Mouse (Mus musculus): ENCODE data around the gene Kcnab1. TPM values are rescaled to one million over a fixed set of nuclear protein-coding genes. Genes with fewer than 3 reads are reported as not detected.

Kcnab1 gene
- polyA plus RNA-seq, 1 experiment from 2014 or later: 16.8 TPM

GRCm38 (mm10) chr3:65365921-65366710 lies 256.9 kb downstream of the Kcnab1 start:
- no peaks in the 10 kb centered on the region for H3K27me3 ChIP-seq (ENCODE audit: control insufficient read depth, insufficient read depth, low read length)
- H3K9me3 ChIP-seq (ENCODE audit: control insufficient read depth, low read length): no peaks in the 10 kb centered on the region
- no peak overlapping the region for H3K4me2 ChIP-seq (ENCODE audit: low read depth, low read length)
- no peaks in the 10 kb centered on the region for H3K4me1 ChIP-seq (ENCODE audit: control insufficient read depth, insufficient read depth, low read length)
- H3K36me3 ChIP-seq (ENCODE audit: control insufficient read depth, insufficient read depth, low read length): no peaks in the 10 kb centered on the region
- no peak overlapping the region for H3K4me3 ChIP-seq (ENCODE audit: low read depth, low read length)
- H3K9ac ChIP-seq (replicated peaks; ENCODE audit: low read depth, low read length): no peak overlapping the region
- H3K27ac ChIP-seq (ENCODE audit: low read depth, low read length): no peak overlapping the region
- no peak for ATAC-seq (ENCODE audit: low read depth)
- 76% methylated on average over 10 of the region's 10 CpGs for WGBS

DNA sequence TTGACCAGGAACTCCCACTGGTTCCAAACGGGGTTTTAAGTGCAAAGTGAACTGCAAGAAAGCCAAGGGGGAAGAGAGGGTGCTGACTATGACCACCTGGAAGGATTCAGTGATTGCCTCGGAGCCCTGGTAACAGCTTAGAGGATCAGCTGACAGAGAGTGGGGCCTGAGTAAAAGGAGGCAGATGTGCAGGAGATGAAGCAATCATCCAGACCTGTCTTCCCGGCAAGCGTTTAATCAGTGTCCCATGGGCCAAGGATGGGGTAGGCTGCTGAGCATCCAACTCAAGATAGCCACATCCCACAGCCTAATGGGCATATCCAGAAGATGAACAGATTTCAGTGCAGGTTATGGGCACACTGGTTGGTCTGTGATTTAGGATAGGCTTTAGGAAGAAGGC lies 258.8 kb downstream of the Kcnab1 start:
- no peaks in the 10 kb centered on the region for H3K9me3 ChIP-seq (ENCODE audit: control insufficient read depth, low read length)
- no peaks in the 10 kb centered on the region for H3K27me3 ChIP-seq (ENCODE audit: control insufficient read depth, insufficient read depth, low read length)
- H3K4me1 ChIP-seq (ENCODE audit: control insufficient read depth, insufficient read depth, low read length): no peaks in the 10 kb centered on the region
- H3K27ac ChIP-seq (ENCODE audit: low read depth, low read length): no peak overlapping the region
- no peak overlapping the region for H3K4me3 ChIP-seq (ENCODE audit: low read depth, low read length)
- no peak overlapping the region for H3K4me2 ChIP-seq (ENCODE audit: low read depth, low read length)
- WGBS: 67% methylated on average over 4 of the region's 4 CpGs
- 0 out of 2 replicates have a peak overlapping the region, but pooled peaks have one; percentile 11 for H3K9ac ChIP-seq (replicated peaks; ENCODE audit: low read depth, low read length)
- ATAC-seq (ENCODE audit: low read depth): no peak
- H3K36me3 ChIP-seq (ENCODE audit: control insufficient read depth, insufficient read depth, low read length): peaks cover 6% of the 10 kb centered on the region; the same call in 1 of the 2 replicates

- no peaks in the 10 kb centered on the region for H3K27me3 ChIP-seq (ENCODE audit: control insufficient read depth, insufficient read depth, low read length)
- no peak overlapping the region for H3K4me2 ChIP-seq (ENCODE audit: low read depth, low read length)
- WGBS: 95% methylated on average over 4 of the region's 4 CpGs
- H3K9ac ChIP-seq (replicated peaks; ENCODE audit: low read depth, low read length): no peak overlapping the region
- no peak for ATAC-seq (ENCODE audit: low read depth)
- H3K27ac ChIP-seq (ENCODE audit: low read depth, low read length): no peak overlapping the region
- H3K4me3 ChIP-seq (ENCODE audit: low read depth, low read length): no peak overlapping the region
- no peaks in the 10 kb centered on the region for H3K9me3 ChIP-seq (ENCODE audit: control insufficient read depth, low read length)
- H3K4me1 ChIP-seq (ENCODE audit: control insufficient read depth, insufficient read depth, low read length): no peaks in the 10 kb centered on the region
- peaks cover 6% of the 10 kb centered on the region; the same call in 1 of the 2 replicates for H3K36me3 ChIP-seq (ENCODE audit: control insufficient read depth, insufficient read depth, low read length)
Observed at GRCm38 (mm10) chr3:65372552-65372951, 263.4 kb downstream of the Kcnab1 start.

GRCm38 (mm10) chr3:65373594-65374182 lies 264.5 kb downstream of the Kcnab1 start:
- no peaks in the 10 kb centered on the region for H3K27me3 ChIP-seq (ENCODE audit: control insufficient read depth, insufficient read depth, low read length)
- H3K4me2 ChIP-seq (ENCODE audit: low read depth, low read length): no peak overlapping the region
- no peak overlapping the region for H3K9ac ChIP-seq (replicated peaks; ENCODE audit: low read depth, low read length)
- H3K4me3 ChIP-seq (ENCODE audit: low read depth, low read length): no peak overlapping the region
- WGBS: 80% methylated on average over 5 of the region's 5 CpGs
- H3K9me3 ChIP-seq (ENCODE audit: control insufficient read depth, low read length): no peaks in the 10 kb centered on the region
- ATAC-seq (ENCODE audit: low read depth): no peak
- peaks cover 6% of the 10 kb centered on the region; the same call in 1 of the 2 replicates for H3K36me3 ChIP-seq (ENCODE audit: control insufficient read depth, insufficient read depth, low read length)
- no peak overlapping the region for H3K27ac ChIP-seq (ENCODE audit: low read depth, low read length)
- H3K4me1 ChIP-seq (ENCODE audit: control insufficient read depth, insufficient read depth, low read length): no peaks in the 10 kb centered on the region

DNA sequence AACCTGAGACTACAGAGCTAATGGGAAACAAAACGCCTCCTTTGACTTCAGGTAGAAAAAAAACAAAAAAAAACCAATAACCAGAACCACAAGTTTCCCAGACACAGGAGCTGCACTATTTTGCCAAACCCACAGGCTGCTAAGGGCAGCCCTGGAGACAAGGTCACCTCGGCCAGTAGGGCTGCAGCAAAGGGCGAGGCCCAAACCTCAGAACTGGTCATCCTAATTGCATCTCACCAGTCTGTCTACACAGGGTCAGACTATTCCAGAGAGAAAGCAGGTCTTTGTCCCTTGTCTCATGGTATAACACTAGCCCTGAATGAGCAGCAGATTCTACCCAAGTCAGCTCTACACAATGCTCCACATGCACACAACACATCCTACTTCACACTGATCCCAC lies 265.5 kb downstream of the Kcnab1 start:
- H3K36me3 ChIP-seq (ENCODE audit: control insufficient read depth, insufficient read depth, low read length): peaks cover 11% of the 10 kb centered on the region
- H3K4me3 ChIP-seq (ENCODE audit: low read depth, low read length): no peak overlapping the region
- H3K4me2 ChIP-seq (ENCODE audit: low read depth, low read length): no peak overlapping the region
- no peak overlapping the region for H3K27ac ChIP-seq (ENCODE audit: low read depth, low read length)
- no peaks in the 10 kb centered on the region for H3K4me1 ChIP-seq (ENCODE audit: control insufficient read depth, insufficient read depth, low read length)
- no peak overlapping the region for H3K9ac ChIP-seq (replicated peaks; ENCODE audit: low read depth, low read length)
- no peaks in the 10 kb centered on the region for H3K9me3 ChIP-seq (ENCODE audit: control insufficient read depth, low read length)
- WGBS: 83% methylated on average over 3 of the region's 3 CpGs
- ATAC-seq (ENCODE audit: low read depth): no peak
- no peaks in the 10 kb centered on the region for H3K27me3 ChIP-seq (ENCODE audit: control insufficient read depth, insufficient read depth, low read length)

- H3K36me3 ChIP-seq (ENCODE audit: control insufficient read depth, insufficient read depth, low read length): peaks cover 30% of the 10 kb centered on the region
- no peak for ATAC-seq (ENCODE audit: low read depth)
Observed at GRCm38 (mm10) chr3:65378724-65379123, 269.5 kb downstream of the Kcnab1 start.

DNA sequence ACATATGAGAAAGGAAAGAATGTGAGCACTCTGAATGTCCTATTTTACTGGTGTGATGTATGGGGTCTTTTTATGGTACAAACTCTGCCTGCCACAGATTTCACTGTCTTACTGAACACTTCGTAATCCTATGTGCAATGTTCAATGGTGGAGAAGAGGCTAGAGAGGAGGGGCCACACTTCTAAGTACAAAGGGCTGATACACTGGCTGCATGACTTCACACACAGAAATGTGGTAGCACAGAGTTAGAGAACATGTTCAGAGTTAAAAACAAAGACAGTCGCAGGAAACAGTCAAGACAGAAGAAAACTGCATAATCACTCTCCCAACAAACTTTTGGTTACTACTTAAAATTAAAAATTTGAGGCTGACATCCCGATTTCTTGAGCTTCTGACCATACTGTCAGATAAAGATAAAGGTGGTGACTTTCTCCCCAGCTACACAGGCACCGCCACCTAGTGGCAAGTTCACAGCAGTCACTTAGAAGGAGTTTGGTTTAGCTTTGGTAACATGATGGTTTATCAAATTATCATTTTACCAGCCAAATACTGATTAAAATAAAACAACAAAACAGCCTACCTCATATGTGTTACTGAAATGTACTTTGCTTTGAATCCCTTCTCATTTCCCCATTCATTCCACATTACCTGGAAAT lies 270.8 kb downstream of the Kcnab1 start:
- WGBS: 74% methylated on average over 4 of the region's 4 CpGs
- Histone ChIP-seq H3K4me2 (ENCODE audit: low read depth, low read length) (no peak overlapping the region), H3K27me3 (ENCODE audit: control insufficient read depth, insufficient read depth, low read length) (no peaks in the 10 kb centered on the region), H3K27ac (ENCODE audit: low read depth, low read length) (no peak overlapping the region), H3K9me3 (ENCODE audit: control insufficient read depth, low read length) (no peaks in the 10 kb centered on the region), H3K9ac (replicated peaks; ENCODE audit: low read depth, low read length) (no peak overlapping the region), H3K36me3 (ENCODE audit: control insufficient read depth, insufficient read depth, low read length) (peaks cover 34% of the 10 kb centered on the region), H3K4me1 (ENCODE audit: control insufficient read depth, insufficient read depth, low read length) (no peaks in the 10 kb centered on the region), H3K4me3 (ENCODE audit: low read depth, low read length) (no peak overlapping the region)
- ATAC-seq (ENCODE audit: low read depth): 0 out of 2 replicates have a peak, but pooled peaks have one; percentile 49

More at GRCm38 (mm10) chr3:65378724-65379123, 269.5 kb downstream of the Kcnab1 start:
- Histone ChIP-seq H3K4me3 (ENCODE audit: low read depth, low read length) (no peak overlapping the region), H3K4me2 (ENCODE audit: low read depth, low read length) (no peak overlapping the region), H3K9ac (replicated peaks; ENCODE audit: low read depth, low read length) (no peak overlapping the region), H3K27ac (ENCODE audit: low read depth, low read length) (no peak overlapping the region), H3K4me1 (ENCODE audit: control insufficient read depth, insufficient read depth, low read length) (no peaks in the 10 kb centered on the region), H3K27me3 (ENCODE audit: control insufficient read depth, insufficient read depth, low read length) (no peaks in the 10 kb centered on the region), H3K9me3 (ENCODE audit: control insufficient read depth, low read length) (no peaks in the 10 kb centered on the region)

DNA sequence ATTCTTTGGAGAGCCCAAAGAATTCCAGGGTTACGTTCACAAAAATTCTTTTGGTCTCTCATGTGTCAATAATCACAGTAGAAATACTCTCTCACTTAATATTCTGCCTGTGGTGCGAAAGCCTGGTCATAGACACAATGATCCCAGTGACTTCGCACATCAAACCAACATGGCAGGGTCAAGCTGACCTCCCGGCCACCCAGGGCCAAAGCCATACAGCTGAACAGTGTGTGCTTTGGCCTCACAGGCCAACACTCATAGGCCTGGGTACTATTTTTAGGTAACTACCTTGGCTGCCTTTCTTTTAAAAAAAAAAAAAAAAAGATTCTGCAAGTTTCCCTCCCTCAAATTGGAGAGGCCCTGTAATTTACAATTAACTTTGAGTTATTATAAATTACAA lies 271.9 kb downstream of the Kcnab1 start:
- Histone ChIP-seq H3K27ac (ENCODE audit: low read depth, low read length) (no peak overlapping the region), H3K4me3 (ENCODE audit: low read depth, low read length) (no peak overlapping the region), H3K4me2 (ENCODE audit: low read depth, low read length) (no peak overlapping the region), H3K27me3 (ENCODE audit: control insufficient read depth, insufficient read depth, low read length) (no peaks in the 10 kb centered on the region), H3K36me3 (ENCODE audit: control insufficient read depth, insufficient read depth, low read length) (peaks cover 39% of the 10 kb centered on the region), H3K4me1 (ENCODE audit: control insufficient read depth, insufficient read depth, low read length) (no peaks in the 10 kb centered on the region), H3K9ac (replicated peaks; ENCODE audit: low read depth, low read length) (no peak overlapping the region), H3K9me3 (ENCODE audit: control insufficient read depth, low read length) (no peaks in the 10 kb centered on the region)
- WGBS: 86% methylated on average over 4 of the region's 4 CpGs
- no peak for ATAC-seq (ENCODE audit: low read depth)

- WGBS: 92% methylated on average over 3 of the region's 3 CpGs
- H3K4me1 ChIP-seq (ENCODE audit: control insufficient read depth, insufficient read depth, low read length): no peaks in the 10 kb centered on the region
- H3K4me2 ChIP-seq (ENCODE audit: low read depth, low read length): no peak overlapping the region
- ATAC-seq (ENCODE audit: low read depth): no peak
- H3K9ac ChIP-seq (replicated peaks; ENCODE audit: low read depth, low read length): no peak overlapping the region
- H3K9me3 ChIP-seq (ENCODE audit: control insufficient read depth, low read length): no peaks in the 10 kb centered on the region
- H3K4me3 ChIP-seq (ENCODE audit: low read depth, low read length): no peak overlapping the region
- no peaks in the 10 kb centered on the region for H3K27me3 ChIP-seq (ENCODE audit: control insufficient read depth, insufficient read depth, low read length)
- no peak overlapping the region for H3K27ac ChIP-seq (ENCODE audit: low read depth, low read length)
- peaks cover 55% of the 10 kb centered on the region for H3K36me3 ChIP-seq (ENCODE audit: control insufficient read depth, insufficient read depth, low read length)
Observed at GRCm38 (mm10) chr3:65384431-65384830, 275.2 kb downstream of the Kcnab1 start.

All from neural tube, embryonic 14.5 days (tissue).